Mouse (Mus musculus) adrenal gland, adult 8-10 months (tissue): ENCODE data around the gene Zfp146. TPM values are rescaled to one million over a fixed set of nuclear protein-coding genes. Genes with fewer than 3 reads are reported as not detected.
"Not testable (repeated sequence)": the region's sequence is repeated elsewhere in the genome, so short reads cannot be mapped to it uniquely, and the experiment has no call there.

Experiments
- DNase-seq: peaks from one replicate; pipeline ENCODE4 v3.0.0; 2022
- total RNA-seq, 4 experiments: library from RNA; stranded (reverse); gene quantifications; 2 replicates each; pipeline ENCODE4 v1.2.4; 2022

The Zfp146 gene
- total RNA-seq = 10 to 100 TPM; 46.0 to 55.4 (median 54.0) TPM

GRCm38 (mm10) chr7:30169583-30170282 lies at the start of gene Zfp146:
Zfp146 (minus strand) TSS chr7:30169750.
- peak; percentile 92 for DNase-seq

DNA sequence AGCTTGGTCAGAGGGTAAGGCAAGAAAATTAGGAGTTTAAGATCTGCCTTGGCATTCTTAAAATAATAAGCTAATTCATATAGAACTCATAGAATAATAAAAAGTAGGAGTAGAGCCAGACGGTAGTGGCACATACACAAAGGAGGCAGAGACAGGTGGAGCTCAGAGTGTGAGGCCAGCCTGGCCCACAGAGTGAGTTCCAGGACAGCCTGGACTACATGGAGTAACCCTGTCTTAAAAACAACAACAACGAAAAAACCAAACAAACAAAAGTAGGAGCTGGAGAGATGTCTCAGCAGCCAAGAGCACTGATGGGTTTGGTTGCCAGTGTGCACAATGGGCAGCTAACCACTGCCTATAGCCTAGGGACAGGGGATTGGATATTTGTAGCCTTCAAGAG lies 47.7 kb upstream of the Zfp146 start:
- DNase-seq = no peak

GRCm38 (mm10) chr7:30216723-30217151 lies 47.2 kb upstream of the Zfp146 start:
- peak; percentile 54 for DNase-seq

DNA sequence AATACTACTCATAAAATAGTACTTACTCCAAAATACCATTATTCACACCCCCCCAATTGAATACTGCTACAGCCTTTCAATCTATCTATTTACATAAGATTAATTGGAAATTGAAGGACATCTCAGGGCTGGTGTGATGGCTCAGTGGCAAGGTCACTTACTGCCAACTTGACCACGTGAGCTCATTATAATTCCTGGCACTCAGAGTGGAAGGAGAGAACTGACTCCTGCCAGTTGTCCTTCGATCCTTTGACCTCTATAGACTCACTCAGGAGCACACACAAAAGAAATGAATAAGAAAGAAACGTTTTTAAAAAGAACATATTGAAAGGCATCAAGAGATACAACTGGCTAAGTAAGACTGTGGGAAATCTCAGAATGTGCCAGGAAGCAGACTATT lies 46.3 kb upstream of the Zfp146 start:
- no peak for DNase-seq

DNA sequence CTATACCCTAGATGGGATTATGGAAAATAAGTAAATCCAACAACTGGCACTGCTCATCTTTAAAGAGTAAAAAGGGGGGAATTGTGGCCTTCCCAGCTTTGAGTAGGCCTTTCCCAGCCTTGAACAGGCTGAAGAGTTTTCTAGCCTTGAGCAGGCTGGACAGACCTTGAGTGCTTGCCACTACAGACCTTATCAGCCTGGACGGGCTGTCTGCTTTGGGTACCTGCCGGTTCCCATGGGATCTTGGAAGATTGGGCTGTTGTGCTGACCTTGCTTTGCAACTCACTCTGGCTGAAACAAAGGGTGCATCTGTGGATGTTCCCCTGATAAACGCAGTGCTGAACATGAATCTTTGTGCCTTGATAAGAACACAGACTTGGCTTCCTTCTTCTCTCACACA lies 44.3 kb upstream of the Zfp146 start:
- no peak for DNase-seq

DNA sequence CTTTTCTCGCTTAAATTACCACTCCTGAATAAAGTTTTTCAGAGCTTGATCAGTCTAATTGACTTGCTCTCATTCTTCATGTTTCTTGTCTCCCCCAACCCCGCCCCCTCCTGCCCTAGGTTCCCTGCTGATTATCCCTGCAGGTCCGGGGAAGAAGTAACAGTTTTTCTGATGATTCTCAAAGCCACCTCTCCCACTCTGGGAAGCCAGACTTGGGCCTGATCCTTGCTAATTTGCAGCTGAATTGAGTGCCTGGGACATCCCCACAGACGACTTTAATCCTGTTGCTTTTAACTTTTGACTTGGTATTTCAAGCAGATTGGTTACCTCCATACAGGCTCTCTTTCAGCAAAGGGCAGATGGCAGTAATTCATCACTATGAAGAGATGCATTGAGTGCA lies 41.5 kb upstream of the Zfp146 start:
- DNase-seq = no peak

DNA sequence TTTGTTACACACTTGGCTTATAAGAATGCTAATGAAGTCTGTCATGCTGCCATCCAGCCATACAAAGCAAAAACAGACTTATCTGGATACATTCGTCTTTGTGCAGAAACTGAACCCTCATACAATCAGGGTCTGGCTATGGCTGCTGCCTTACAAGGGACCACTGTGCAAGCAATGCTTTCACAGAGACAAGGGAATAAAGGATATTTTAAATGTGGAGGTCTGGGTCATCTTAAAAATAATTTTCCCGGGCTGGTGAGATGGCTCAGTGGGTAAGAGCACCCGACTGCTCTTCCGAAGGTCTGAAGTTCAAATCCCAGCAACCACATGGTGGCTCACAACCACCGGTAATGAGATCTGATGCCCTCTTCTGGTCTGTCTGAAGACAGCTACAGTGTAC lies 36.8 kb upstream of the Zfp146 start:
- not testable (repeated sequence) for DNase-seq

- DNase-seq = no peak
Measured at GRCm38 (mm10) chr7:30205383-30205782, 35.8 kb upstream of the Zfp146 start.

- DNase-seq = no peak
Measured at GRCm38 (mm10) chr7:30204380-30204779, 34.8 kb upstream of the Zfp146 start.

DNA sequence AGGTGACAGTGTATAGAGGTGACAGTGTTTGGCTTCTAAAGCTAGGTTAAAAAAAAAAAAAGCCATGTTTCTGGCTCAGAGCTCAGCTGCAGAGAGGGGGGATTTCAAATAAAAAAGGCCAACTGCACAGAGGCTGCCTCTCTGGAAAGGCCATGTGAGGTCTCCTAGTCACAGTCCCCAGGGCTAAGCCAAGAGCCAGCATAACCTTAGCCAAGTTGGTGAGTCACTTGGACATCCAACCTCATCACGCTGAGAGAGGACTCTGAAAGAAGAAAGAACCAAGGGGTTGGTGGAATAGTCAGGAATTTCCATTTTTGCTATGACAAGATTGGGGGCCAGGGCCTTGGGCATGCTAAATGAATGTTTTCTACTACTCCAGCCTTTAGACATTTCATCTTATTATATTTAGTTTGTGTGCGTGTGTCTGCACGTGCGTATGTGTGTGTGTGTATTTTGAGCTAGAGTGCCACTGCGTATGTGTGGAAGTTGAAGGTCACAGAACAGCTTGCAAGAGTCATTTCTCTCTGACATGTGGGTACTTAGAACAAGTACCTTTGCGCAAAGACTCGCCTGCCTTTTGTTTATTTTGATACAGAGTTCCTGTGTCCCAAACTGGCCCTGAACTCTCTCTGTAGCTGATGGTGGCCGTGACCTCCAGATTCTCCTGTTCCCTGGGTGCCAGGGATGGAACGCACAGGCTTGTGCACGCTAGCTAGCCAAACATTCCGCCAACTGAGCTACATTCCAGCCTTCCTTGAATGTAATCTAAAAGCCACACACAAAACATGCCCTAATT lies 33.5 kb upstream of the Zfp146 start:
- DNase-seq = peak; percentile 79

DNA sequence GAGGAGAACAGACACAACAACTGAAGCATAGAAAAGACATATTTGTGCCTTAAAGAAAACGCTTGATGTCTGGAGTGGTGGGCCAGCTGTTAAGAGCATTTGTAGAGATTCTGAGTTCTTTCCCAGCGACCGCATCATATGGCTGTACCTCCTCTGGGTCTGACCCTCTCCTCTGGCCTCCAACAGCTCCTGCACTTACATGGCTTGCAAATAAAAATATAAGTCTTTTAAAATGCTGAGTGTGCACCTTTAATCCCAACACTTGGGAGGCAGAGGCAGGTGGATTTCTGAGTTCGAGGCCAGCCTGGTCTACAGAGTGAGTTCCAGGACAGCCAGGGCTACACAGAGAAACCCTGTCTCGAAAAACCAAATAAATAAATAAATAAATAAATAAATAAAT lies 31.1 kb upstream of the Zfp146 start:
- DNase-seq = not testable (repeated sequence)

DNA sequence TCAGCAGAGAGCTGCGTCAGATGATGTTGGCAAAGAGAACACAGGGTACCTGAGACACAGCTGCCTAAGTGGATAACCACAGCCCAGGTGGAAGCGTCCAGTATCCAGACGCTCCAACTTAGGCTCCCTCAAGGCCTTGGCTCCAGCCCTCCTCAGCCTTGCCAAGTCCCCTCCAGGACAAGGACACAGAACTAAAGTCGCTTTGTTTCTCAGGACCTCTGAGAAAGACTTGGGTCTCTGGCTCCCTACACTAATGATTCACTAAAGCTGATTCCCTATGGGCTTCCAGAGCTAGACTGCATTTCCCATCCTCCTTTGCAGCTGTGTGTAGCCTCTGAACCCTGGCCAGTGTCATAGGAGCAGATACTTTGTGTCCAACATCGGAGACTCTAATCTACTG lies 30.6 kb upstream of the Zfp146 start:
- no peak for DNase-seq

- no peak for DNase-seq
Measured at GRCm38 (mm10) chr7:30199498-30200139, 30.1 kb upstream of the Zfp146 start.

- no peak for DNase-seq
Measured at GRCm38 (mm10) chr7:30198481-30198971, 29.0 kb upstream of the Zfp146 start, which contains the start of gene Capns1. Capns1 (minus strand) TSS chr7:30198811.

GRCm38 (mm10) chr7:30197592-30198129 lies 28.1 kb upstream of the Zfp146 start:
- no peak for DNase-seq

DNA sequence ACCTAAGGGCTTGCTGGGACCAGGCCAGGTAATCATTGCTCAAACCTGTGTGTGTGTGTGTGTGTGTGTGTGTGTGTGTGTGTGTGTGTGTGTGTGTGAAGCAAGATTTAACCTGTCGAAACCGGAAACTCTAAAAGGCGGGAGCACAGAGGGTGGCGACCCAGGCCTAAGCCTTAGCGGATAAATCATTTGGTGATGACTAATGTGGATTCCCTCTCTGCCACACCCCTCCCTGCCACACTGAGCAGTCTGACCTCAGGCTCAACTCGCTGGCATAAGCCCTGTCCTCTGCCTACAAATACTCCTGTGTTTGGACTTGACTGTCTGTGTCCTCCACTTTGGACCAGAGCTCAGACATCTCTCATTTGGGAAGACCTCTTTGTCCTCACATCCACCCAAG lies 26.6 kb upstream of the Zfp146 start:
- no peak for DNase-seq

GRCm38 (mm10) chr7:30195461-30195860 lies 25.9 kb upstream of the Zfp146 start:
- no peak for DNase-seq

- peak; percentile 95 for DNase-seq
Measured at GRCm38 (mm10) chr7:30194884-30195283, 25.3 kb upstream of the Zfp146 start.

DNA sequence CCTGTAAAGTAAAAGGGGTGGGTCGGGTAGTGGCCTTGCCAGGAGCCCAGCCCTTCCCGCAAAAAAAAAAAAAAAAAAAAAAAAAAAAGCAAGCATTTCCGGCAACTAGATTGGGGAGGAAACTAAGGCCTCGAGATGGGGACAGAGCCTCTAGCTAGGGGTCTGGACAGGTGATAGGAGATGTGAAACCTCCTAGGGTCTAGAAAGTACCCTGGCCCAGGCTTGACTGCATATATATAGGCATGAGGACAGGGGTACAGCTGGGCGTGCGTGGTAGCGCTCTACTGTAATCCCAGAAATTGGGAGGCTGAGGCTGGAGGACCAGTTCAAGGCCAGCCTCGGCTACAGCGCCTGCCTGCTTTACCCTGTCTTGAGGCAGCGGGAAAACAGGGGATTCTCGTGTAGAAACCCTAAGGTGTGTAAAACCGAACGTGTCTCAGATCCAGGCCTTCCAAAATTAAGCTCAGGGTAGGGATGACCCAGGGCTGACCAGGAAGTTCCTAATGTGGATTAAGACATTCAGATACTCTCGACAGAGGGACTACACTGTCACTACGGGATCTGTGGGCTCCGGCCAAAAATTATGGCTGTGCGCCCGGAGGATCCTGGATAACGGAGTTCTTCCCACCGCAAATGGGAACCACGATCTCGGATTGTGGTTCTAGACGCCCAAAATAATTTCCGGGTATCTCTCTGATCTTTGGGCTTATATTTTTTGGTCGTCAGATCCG lies 24.7 kb upstream of the Zfp146 start:
- no peak for DNase-seq

DNA sequence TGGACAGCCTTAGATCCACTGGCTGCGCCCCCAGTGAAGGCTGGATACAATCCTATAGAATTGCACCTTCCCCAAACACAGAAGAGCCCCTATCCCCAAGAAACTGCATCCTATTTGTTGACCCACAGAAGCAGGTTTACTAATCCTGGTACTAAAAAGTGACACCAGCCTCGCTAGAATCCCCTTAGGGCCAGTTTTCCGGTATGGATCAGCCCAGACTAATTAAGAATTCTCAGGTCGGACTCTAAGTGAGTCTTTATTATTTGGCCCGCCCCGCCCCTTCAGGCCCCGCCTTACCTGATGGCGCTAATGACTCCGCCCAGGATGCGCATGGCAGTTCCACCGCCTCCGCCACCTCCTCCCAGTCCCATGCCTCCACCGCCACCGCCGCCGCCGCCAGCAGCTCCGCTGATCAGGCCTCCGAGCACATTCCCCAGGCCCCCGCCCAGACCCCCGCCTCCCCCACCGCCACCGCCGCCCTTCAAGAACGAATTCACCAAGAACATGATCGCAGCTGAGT lies 24.1 kb upstream of the Zfp146 start:
- DNase-seq = peak; percentile 71

GRCm38 (mm10) chr7:30193013-30193412 lies 23.5 kb upstream of the Zfp146 start:
- no peak for DNase-seq

DNA sequence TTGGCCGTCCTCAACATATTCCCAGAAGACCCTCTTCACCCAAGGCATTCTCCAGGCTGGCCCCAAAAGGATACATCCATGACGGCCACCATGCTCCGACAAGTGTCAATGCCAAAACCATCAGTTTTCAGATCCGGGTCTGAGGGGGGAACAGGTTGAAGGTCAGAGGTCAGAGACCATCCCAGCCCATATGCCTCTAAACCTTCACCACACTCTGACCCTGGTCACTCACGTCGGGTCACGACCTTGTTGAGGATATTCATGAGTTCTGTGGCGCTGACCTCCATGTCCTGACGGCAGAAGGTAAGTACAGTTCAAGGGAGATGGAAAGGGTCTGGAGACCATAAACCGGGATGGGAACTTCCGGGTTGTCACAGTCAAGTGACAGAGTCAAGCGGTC lies 22.5 kb upstream of the Zfp146 start:
- DNase-seq = no peak
